Mouse (Mus musculus) G1E (cell line): ENCODE results near the gene Jtb.

Source experiments
- CTCF ChIP-seq: IDR thresholded peaks from 2 replicates; pipeline ENCODE4 v1.5.1; 2012; ENCODE audit warnings: low read depth, low read length, inconsistent platforms, mixed read lengths
- GATA1 ChIP-seq: IDR thresholded peaks from 2 replicates; pipeline ENCODE4 v1.6.1; 2012; ENCODE audit warnings: borderline replicate concordance, low read length, inconsistent platforms, mixed read lengths
- GATA2 ChIP-seq: IDR thresholded peaks from 2 replicates; pipeline ENCODE4 v1.6.1; 2012; ENCODE audit warnings: low read depth, low read length, inconsistent platforms, borderline replicate concordance
- POLR2AphosphoS5 ChIP-seq: IDR thresholded peaks from 2 replicates; pipeline ENCODE4 v1.6.1; 2012; ENCODE audit warnings: low read depth, low read length, inconsistent platforms; ENCODE audit not compliant: insufficient replicate concordance

- TF ChIP-seq GATA1 = no peak
- TF ChIP-seq CTCF = no peak
- no peak for TF ChIP-seq GATA2
- TF ChIP-seq POLR2AphosphoS5 = no peak
These were observed 28.5 kb upstream of the Jtb start for GRCm38 (mm10) chr3:90202884-90203283.
